Mouse (Mus musculus) embryonic facial prominence, embryonic 14.5 days (tissue): ENCODE results near the gene Hrh1. TPM values are rescaled to one million over a fixed set of nuclear protein-coding genes. Genes with fewer than 3 reads are reported as not detected.
A peak's percentile ranks its signal among the peaks of the same experiment; 100 is the strongest.

Source experiments
- ATAC-seq: fragments of 200-750 bp; cut with Nextera tagmentation; 2 replicates; pipeline ENCODE4 v1.8.0; 2017; ENCODE audit warnings: low read depth, moderate number of reproducible peaks, moderate TSS enrichment
- DNase-seq: peaks from one replicate; pipeline ENCODE4 v3.0.0-alpha.2; 2015; ENCODE audit warnings: low spot score
- H3K27ac ChIP-seq: fragments of 300-500 bp; sonication (generic); replicated peaks from 2 replicates; pipeline ENCODE4 v1.5.1; 2014; ENCODE audit warnings: low read depth, mild to moderate bottlenecking, low read length, moderate library complexity
- H3K27me3 ChIP-seq: fragments of 300-500 bp; sonication (generic); replicated peaks from 2 replicates; pipeline ENCODE4 v1.6.1; 2014; ENCODE audit warnings: low read length; ENCODE audit not compliant: control insufficient read depth, insufficient read depth
- H3K36me3 ChIP-seq: fragments of 300-500 bp; sonication (generic); 2 replicates; pipeline ENCODE4 v1.6.1; 2014; ENCODE audit warnings: low read length, mixed read lengths; ENCODE audit not compliant: control insufficient read depth, insufficient read depth
- H3K4me1 ChIP-seq: fragments of 300-500 bp; sonication (generic); 2 replicates; pipeline ENCODE4 v1.6.1; 2014; ENCODE audit warnings: antibody characterized with exemption, low read length; ENCODE audit not compliant: control insufficient read depth, insufficient read depth
- H3K4me2 ChIP-seq: fragments of 300-500 bp; sonication (generic); 2 replicates; pipeline ENCODE4 v1.6.1; 2014; ENCODE audit warnings: low read depth, mild to moderate bottlenecking, low read length, moderate library complexity, mixed read lengths
- H3K4me3 ChIP-seq: fragments of 300-500 bp; sonication (generic); 2 replicates; pipeline ENCODE4 v1.5.1; 2014; ENCODE audit warnings: low read depth, mild to moderate bottlenecking, low read length
- H3K9ac ChIP-seq: fragments of 300-500 bp; sonication (generic); 2 replicates; pipeline ENCODE4 v1.6.1; 2014; ENCODE audit warnings: low read depth, mild to moderate bottlenecking, low read length, moderate library complexity, mixed read lengths
- H3K9me3 ChIP-seq: fragments of 300-500 bp; sonication (generic); 2 replicates; pipeline ENCODE4 v1.6.1; 2016; ENCODE audit warnings: low read length; ENCODE audit not compliant: control insufficient read depth
- WGBS: fragments of 180-500 bp; shearing (Covaris S2); extraction: QIAGEN DNeasy Blood & Tissue Kit; methylation state at CpG from one replicate; pipeline ENCODE4 v1.1.7; 2014; 5-methylcytosine and 5-hydroxymethylcytosine counted together
- polyA plus RNA-seq: library from polyadenylated mRNA; unstranded; fragments of >200 nt; fragmentation: Nextera tagmentation; extraction: Ambion mirVana; gene quantifications from 2 replicates; pipeline ENCODE4 v1.2.1, GENCODE M21; 2014

Hrh1 gene
- polyA plus RNA-seq = 0.21 TPM in 1 of 2 replicates, not detected in the other

GRCm38 (mm10) chr6:114397691-114398217, at the start of gene Hrh1:
Gene Hrh1 (plus strand): TSS chr6:114397936.
- peak within 1 kb of the TSS; percentile 51 for H3K4me3 ChIP-seq
- H3K36me3 ChIP-seq = no peaks in the 10 kb centered on the region
- peaks cover 12% of the 10 kb centered on the region; the same call in 1 of the 2 replicates for H3K4me1 ChIP-seq
- peak within 1 kb of the TSS; percentile 61 for H3K9ac ChIP-seq
- ATAC-seq (peak; percentile 50; the same call in 1 of the 2 replicates), DNase-seq (peak; percentile 61)
- peak within 1 kb of the TSS; percentile 98 for H3K4me2 ChIP-seq
- peaks cover 6% of the 10 kb centered on the region; the same call in 1 of the 2 replicates for H3K9me3 ChIP-seq
- no peak within 1 kb of the TSS for H3K27ac ChIP-seq
- peaks cover 54% of the 10 kb centered on the region for H3K27me3 ChIP-seq
- WGBS = 0% methylated on average over 19 of the region's 56 CpGs

- Histone ChIP-seq H3K27me3 (no peaks in the 10 kb centered on the region), H3K36me3 (no peaks in the 10 kb centered on the region), H3K9ac (no peak overlapping the region), H3K4me2 (no peak overlapping the region), H3K27ac (no peak overlapping the region), H3K9me3 (no peaks in the 10 kb centered on the region), H3K4me3 (no peak overlapping the region), H3K4me1 (0 out of 2 replicates have a peak, but pooled peaks cover 4% of the 10 kb centered on the region)
- WGBS = 74% methylated on average over 4 of the region's 4 CpGs
- DNase-seq (no peak), ATAC-seq (no peak)
Measured at GRCm38 (mm10) chr6:114354635-114355034, 43.1 kb upstream of the Hrh1 start.

DNA sequence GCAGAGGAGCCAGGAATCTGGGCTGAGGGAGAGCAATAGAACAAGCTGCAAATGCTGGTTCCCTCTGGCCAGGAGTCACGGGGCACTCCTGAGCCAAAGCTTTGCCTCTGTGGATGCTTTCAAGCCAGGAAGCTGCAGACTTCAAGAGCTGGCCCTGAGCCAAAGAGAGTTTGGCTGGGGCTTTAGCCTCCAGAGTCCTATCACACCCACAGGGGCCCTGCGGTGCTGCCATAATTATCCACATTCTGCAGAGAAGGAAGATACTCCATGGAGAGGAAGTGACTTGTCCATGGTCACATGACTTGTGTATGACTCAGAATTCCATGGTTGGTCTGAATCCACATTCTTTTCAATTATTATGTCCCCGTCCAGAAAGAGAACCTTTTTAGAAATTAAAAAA, 39.6 kb upstream of the Hrh1 start:
- no peak overlapping the region for H3K9ac ChIP-seq
- WGBS = 63% methylated on average over 3 of the region's 3 CpGs
- no peaks in the 10 kb centered on the region for H3K27me3 ChIP-seq
- ATAC-seq (no peak), DNase-seq (peak; percentile 39)
- 0 out of 2 replicates have a peak, but pooled peaks cover 4% of the 10 kb centered on the region for H3K4me1 ChIP-seq
- H3K4me3 ChIP-seq = no peak overlapping the region
- H3K27ac ChIP-seq = no peak overlapping the region
- H3K4me2 ChIP-seq = no peak overlapping the region
- no peaks in the 10 kb centered on the region for H3K36me3 ChIP-seq
- H3K9me3 ChIP-seq = no peaks in the 10 kb centered on the region

DNA sequence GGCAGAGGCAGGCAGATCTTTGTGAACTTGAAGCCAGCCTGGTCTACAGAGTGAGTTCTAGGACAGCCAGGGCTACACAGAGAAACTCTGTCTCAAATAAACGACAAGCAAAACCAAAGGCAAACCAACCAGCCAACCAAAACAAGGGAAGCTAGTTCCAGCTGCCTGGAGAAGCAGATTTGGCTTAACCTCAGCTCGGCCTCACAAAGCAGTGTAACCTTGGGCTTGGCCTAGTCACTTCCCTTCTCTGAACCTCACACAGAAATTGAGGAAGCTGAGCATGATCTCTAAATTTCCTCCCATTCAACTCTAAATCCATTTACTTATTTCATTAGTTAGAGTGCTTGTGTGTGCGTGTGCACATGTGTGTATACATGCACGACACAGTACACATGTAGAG, 35.4 kb upstream of the Hrh1 start:
- no peak for DNase-seq
- Histone ChIP-seq H3K27me3 (no peaks in the 10 kb centered on the region), H3K4me3 (no peak overlapping the region), H3K36me3 (no peaks in the 10 kb centered on the region), H3K4me2 (no peak overlapping the region), H3K9me3 (no peaks in the 10 kb centered on the region), H3K4me1 (0 out of 2 replicates have a peak, but pooled peaks cover 4% of the 10 kb centered on the region), H3K27ac (no peak overlapping the region), H3K9ac (no peak overlapping the region)
- 69% methylated on average over 4 of the region's 4 CpGs for whole genome bisulfite sequencing
- no peak for ATAC-seq

DNA sequence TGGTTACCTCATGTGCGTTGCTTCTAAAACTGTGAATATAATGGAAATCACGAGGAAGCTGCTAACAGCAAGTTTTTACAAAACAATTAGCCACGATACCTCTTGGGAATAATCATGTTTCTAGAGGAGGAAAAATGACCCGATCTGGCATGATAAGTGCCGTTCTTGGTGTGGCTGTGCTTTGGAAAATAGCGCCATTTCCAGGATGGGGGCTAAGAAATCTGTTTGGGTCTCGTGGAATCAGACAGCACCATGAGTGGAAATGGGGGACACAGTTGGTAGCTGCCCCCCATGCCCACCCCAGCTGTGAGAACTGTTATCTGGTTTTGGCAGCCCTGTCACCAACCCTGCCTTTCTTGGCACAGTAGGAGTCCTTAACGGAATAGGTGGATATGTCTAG, 34.0 kb upstream of the Hrh1 start:
- WGBS = 77% methylated on average over 8 of the region's 8 CpGs
- Histone ChIP-seq H3K4me2 (no peak overlapping the region), H3K4me1 (no peaks in the 10 kb centered on the region), H3K4me3 (no peak overlapping the region), H3K9me3 (no peaks in the 10 kb centered on the region), H3K27ac (no peak overlapping the region), H3K36me3 (no peaks in the 10 kb centered on the region), H3K9ac (no peak overlapping the region), H3K27me3 (no peaks in the 10 kb centered on the region)
- ATAC-seq = no peak
- no peak for DNase-seq

GRCm38 (mm10) chr6:114364734-114365133, 33.0 kb upstream of the Hrh1 start:
- no peak for ATAC-seq
- 43% methylated on average over 5 of the region's 5 CpGs for WGBS

DNA sequence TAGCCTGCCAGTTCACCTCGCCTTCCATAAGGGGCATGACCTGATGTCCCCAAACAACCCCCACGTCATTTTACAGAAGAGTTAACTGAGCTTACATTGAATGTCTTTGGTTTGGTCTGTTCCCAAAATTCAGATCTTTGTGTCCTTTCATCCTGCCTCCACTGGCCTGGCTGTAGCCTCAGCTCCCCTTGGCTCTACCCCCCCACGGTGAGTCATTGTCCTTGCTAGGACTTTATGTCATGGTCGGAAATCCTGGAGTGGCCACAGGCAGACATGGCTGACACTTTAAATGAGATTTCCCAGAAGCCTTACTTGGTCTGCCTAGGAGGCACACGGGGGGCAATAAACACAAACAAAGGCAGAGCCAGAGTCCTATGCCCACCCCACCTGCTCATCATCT, 31.5 kb upstream of the Hrh1 start:
- no peaks in the 10 kb centered on the region for H3K9me3 ChIP-seq
- H3K4me2 ChIP-seq = no peak overlapping the region
- no peaks in the 10 kb centered on the region for H3K4me1 ChIP-seq
- no peak for ATAC-seq
- no peak overlapping the region for H3K27ac ChIP-seq
- no peaks in the 10 kb centered on the region for H3K27me3 ChIP-seq
- H3K9ac ChIP-seq = no peak overlapping the region
- H3K4me3 ChIP-seq = no peak overlapping the region
- 74% methylated on average over 5 of the region's 5 CpGs for WGBS
- no peak for DNase-seq
- no peaks in the 10 kb centered on the region for H3K36me3 ChIP-seq

More at GRCm38 (mm10) chr6:114364734-114365133, 33.0 kb upstream of the Hrh1 start:
- Histone ChIP-seq H3K9ac (no peak overlapping the region), H3K4me3 (no peak overlapping the region), H3K36me3 (no peaks in the 10 kb centered on the region), H3K4me1 (no peaks in the 10 kb centered on the region), H3K4me2 (no peak overlapping the region), H3K27ac (no peak overlapping the region), H3K9me3 (no peaks in the 10 kb centered on the region), H3K27me3 (no peaks in the 10 kb centered on the region)
- peak; percentile 36 for DNase-seq

DNA sequence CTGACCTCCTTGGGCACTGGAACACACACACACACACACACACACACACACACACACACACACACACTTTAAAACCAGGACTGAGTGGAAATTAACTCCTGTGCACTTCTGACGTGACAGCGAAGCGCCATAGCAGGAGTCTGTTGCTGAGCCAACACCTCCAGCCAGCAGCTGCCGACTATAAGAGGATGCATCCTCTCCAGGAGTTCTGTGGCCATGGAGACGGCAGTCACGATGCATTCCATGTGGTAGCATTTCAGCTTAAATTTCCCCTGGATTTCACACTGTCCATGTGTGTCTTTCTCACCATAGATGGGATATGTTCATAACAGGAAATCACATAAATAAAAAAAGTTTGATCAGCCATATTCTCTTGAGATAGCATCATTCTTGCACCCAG, 30.1 kb upstream of the Hrh1 start:
- H3K4me3 ChIP-seq = no peak overlapping the region
- no peaks in the 10 kb centered on the region for H3K27me3 ChIP-seq
- H3K27ac ChIP-seq = no peak overlapping the region
- DNase-seq = peak; percentile 12
- ATAC-seq = no peak
- WGBS = 52% methylated on average over 6 of the region's 6 CpGs
- no peaks in the 10 kb centered on the region for H3K4me1 ChIP-seq
- no peak overlapping the region for H3K9ac ChIP-seq
- no peaks in the 10 kb centered on the region for H3K36me3 ChIP-seq
- H3K9me3 ChIP-seq = no peaks in the 10 kb centered on the region
- no peak overlapping the region for H3K4me2 ChIP-seq

DNA sequence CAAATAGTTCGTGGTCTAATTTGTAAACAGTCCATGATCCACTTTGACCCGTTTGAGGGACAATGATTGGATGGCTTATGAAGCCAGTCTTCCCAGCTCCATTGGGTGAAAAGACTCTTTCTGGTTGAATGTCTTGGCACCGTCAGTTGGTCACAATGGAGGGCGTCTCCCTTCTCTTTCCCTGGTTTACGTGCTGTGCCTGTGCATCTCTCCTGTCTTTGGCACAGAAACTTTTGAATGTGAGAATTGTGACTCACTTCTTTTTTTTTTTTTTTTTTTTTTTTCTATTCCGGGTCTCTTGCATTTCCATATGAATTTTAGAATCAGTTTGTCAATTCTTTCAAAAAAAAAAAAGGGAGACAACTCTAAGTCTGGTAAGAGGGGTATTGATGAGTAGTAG, 29.5 kb upstream of the Hrh1 start:
- Histone ChIP-seq H3K4me1 (no peaks in the 10 kb centered on the region), H3K4me3 (no peak overlapping the region), H3K27ac (no peak overlapping the region), H3K4me2 (no peak overlapping the region), H3K9me3 (no peaks in the 10 kb centered on the region), H3K36me3 (no peaks in the 10 kb centered on the region), H3K9ac (no peak overlapping the region), H3K27me3 (no peaks in the 10 kb centered on the region)
- WGBS = 72% methylated on average over 6 of the region's 6 CpGs
- DNase-seq (no peak), ATAC-seq (no peak)
